ENCODE assay signal across 8 mouse cellular contexts in the genomic region with DNA sequence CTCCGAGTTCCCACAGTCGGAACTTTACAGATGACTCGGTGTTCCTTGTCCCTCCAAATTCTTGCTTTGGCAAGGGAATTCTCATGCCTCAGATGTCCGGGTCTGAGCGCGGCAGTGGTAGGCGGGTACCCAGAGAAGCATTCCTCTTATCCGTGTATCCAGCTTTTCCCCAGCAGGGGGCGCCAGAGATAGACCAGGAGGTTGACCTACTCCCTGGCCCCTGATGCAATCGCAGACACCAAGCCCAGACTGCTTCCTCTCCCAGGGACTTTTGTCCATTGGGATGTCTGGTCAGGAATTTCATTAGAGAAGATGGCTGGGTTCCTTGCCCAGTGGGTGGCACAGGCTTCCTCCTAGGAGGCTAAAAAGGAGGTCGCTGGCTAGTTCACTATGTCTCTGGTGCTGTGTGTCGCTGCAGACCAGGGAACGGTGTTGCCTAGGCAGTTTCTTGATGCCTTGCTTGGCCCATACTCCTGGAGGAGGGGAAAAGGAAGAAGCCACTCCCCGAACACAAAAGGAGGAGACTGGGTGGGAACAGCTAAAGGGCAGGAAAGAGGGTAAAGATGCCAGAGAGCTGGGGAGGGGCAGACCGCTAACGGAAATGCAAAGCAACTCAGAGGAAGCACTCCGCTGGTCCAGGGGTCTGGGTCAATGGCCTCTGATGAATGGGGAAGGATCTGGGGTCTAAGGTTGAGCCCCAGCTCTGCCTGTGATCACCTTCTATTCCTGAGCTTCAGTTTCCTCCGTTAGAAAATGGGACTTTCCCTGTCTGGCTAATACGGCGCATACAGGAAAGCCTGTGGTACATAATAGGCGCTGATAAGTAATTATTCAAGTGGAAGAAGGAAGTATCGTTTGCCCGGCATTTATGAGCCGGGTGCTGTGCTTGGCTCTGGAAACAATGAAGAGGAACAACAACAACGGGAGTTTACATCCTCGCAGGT. TPM values are rescaled to one million over a fixed set of nuclear protein-coding genes. Genes with fewer than 3 reads are reported as not detected.
DNase-seq lines count a peak whose midpoint lies in the region; ATAC-seq and TF ChIP-seq lines count a peak whose summit lies in the region.

No protein-coding gene starts in this region.

- peak overlapping the region; percentile 86 for H3K27ac ChIP-seq in ES-E14 (ENCODE audit: insufficient read depth, low read depth, low read length, poor library complexity, severe bottlenecking)
- no peak overlapping the region for H3K27ac ChIP-seq in forebrain, embryonic 16.5 days (ENCODE audit: low read length)
- H3K27ac ChIP-seq in neural tube, embryonic 15.5 days (replicated peaks) = peak overlapping the region; percentile 70

- ATAC-seq in forebrain, embryonic 16.5 days = peak; percentile 58
- ATAC-seq in neural tube, embryonic 15.5 days (ENCODE audit: low FRiP score) = peak; percentile 77

- H3K27me3 ChIP-seq in forebrain, embryonic 16.5 days (replicated peaks; ENCODE audit: control insufficient read depth, insufficient read depth, low read length) = 0 out of 2 replicates have a peak, but pooled peaks cover 4% of the 10 kb centered on the region
- H3K27me3 ChIP-seq in neural tube, embryonic 15.5 days (replicated peaks) = peaks cover 5% of the 10 kb centered on the region; the same call in 1 of the 2 replicates

- 12% methylated on average over 26 of the region's 26 CpGs for WGBS in forebrain, embryonic 16.5 days
- WGBS in neural tube, embryonic 15.5 days = 11% methylated on average over 26 of the region's 26 CpGs

- peak overlapping the region; percentile 36 to 60 for H3K4me3 ChIP-seq in ES-E14 (ENCODE audit: insufficient read depth in 1 of 2, low read depth in 1 of 2, low read length in 2 of 2, poor library complexity in 1 of 2, severe bottlenecking in 1 of 2)
- H3K4me3 ChIP-seq in forebrain, embryonic 16.5 days (replicated peaks; ENCODE audit: low read length) = no peak overlapping the region
- 0 out of 2 replicates have a peak overlapping the region, but pooled peaks have one; percentile 12 for H3K4me3 ChIP-seq in neural tube, embryonic 15.5 days (replicated peaks)

- intact Hi-C loops in heart, postnatal 36 days (cut with DNase I) = loop anchor here (1.0 to 5.0 kb wide), 4 partner anchors 15 to 90 kb away; partner anchors contain the start of genes Coq5 and Pop5

- no peaks in the 10 kb centered on the region for H3K36me3 ChIP-seq in ES-E14 (ENCODE audit: control insufficient read depth, insufficient read depth, low read length, poor library complexity, severe bottlenecking)
- no peaks in the 10 kb centered on the region for H3K36me3 ChIP-seq in forebrain, embryonic 16.5 days (ENCODE audit: control insufficient read depth, insufficient read depth)
- no peaks in the 10 kb centered on the region for H3K36me3 ChIP-seq in neural tube, embryonic 15.5 days

- H3K4me2 ChIP-seq in forebrain, embryonic 16.5 days (ENCODE audit: low read length) = 0 out of 2 replicates have a peak overlapping the region, but pooled peaks have one; percentile 8
- peak overlapping the region; percentile 45 for H3K4me2 ChIP-seq in neural tube, embryonic 15.5 days

- in situ Hi-C loops in ES-E14 (cut with MboI; ENCODE audit: low sequenced_read_pairs in 2 of 2, unreplicated experiment in 2 of 2) = no loop called here

- peak overlapping the region; percentile 79 for H3K9ac ChIP-seq in ES-E14 (ENCODE audit: insufficient read depth, low read depth, low read length, poor library complexity, severe bottlenecking)
- H3K9ac ChIP-seq in forebrain, embryonic 16.5 days (replicated peaks; ENCODE audit: low read depth, low read length) = no peak overlapping the region
- 0 out of 2 replicates have a peak overlapping the region, but pooled peaks have one; percentile 5 for H3K9ac ChIP-seq in neural tube, embryonic 15.5 days (replicated peaks)

- H3K9me3 ChIP-seq in ES-E14 (ENCODE audit: control insufficient read depth, insufficient read depth, low read depth, low read length) = no peaks in the 10 kb centered on the region
- H3K9me3 ChIP-seq in forebrain, embryonic 16.5 days (ENCODE audit: control insufficient read depth, low read length) = no peaks in the 10 kb centered on the region
- H3K9me3 ChIP-seq in neural tube, embryonic 15.5 days (replicated peaks) = no peaks in the 10 kb centered on the region

- DNase-seq in ES-E14 (ENCODE audit: low read depth, low spot score) = peak; percentile 98
- DNase-seq in cerebellum, adult 11-12 months = peak; percentile 93
- peak; percentile 96 to 98 for DNase-seq in heart, postnatal 36 days
- DNase-seq in layer of hippocampus, adult 18-20 months (ENCODE audit: low spot score in 2 of 2) = peak; percentile 79 to 96
- DNase-seq in lung, adult 18-20 months = peak; percentile 92 to 95
- DNase-seq in testis, postnatal 14 days (ENCODE audit: low spot score) = peak; percentile 89

- peaks cover 6 to 13% of the 10 kb centered on the region in 2 experiments for H3K4me1 ChIP-seq in ES-E14 (ENCODE audit: control insufficient read depth in 2 of 2, insufficient read depth in 2 of 2, low read length in 2 of 2, poor library complexity in 1 of 2)
- peaks cover 34% of the 10 kb centered on the region for H3K4me1 ChIP-seq in forebrain, embryonic 16.5 days (replicated peaks; ENCODE audit: control insufficient read depth, insufficient read depth, low read length)
- H3K4me1 ChIP-seq in neural tube, embryonic 15.5 days = peaks cover 81% of the 10 kb centered on the region

TF ChIP-seq in ES-E14, 5 proteins besides CTCF, POLR2A, EP300 and RAD21:
- 0 out of 2 replicates have a peak, but pooled peaks have one; percentile 18 for TF ChIP-seq ZC3H11A (IDR thresholded peaks at IDR 0.05; ENCODE audit: borderline replicate concordance, low read depth, low read length)
- TF ChIP-seq ZNF384 (IDR thresholded peaks at IDR 0.05; ENCODE audit: low read depth, low read length) = no peak
- TF ChIP-seq HCFC1 (IDR thresholded peaks at IDR 0.05; ENCODE audit: borderline replicate concordance, insufficient read depth, low read length) = 0 out of 2 replicates have a peak, but pooled peaks have one; percentile 15
- no peak for TF ChIP-seq MAFK (IDR thresholded peaks at IDR 0.05; ENCODE audit: insufficient read depth, low read depth, low read length)
- TF ChIP-seq CHD2 (IDR thresholded peaks at IDR 0.05; ENCODE audit: low read depth, low read length) = no peak

RNA-seq across cellular contexts. Expression of gene Cabp1, which starts 6.7 kb away (rescaled TPM):
- 14.9 and 25.2 TPM in 2 replicates for total RNA-seq in ES-E14 (2012; rRNA removed)
- 8.3 and 9.2 TPM in 2 replicates for polyA plus RNA-seq in forebrain, embryonic 16.5 days (2015; fragmentation: Nextera tagmentation; extraction: Ambion mirVana)
- total RNA-seq in heart, postnatal 36 days (2021) = 1 to 10 TPM; 1.8 to 3.2 TPM
- 100 to 1,000 TPM; 122 to 123 TPM for total RNA-seq in layer of hippocampus, adult 18-20 months (2021)
- polyA plus RNA-seq in neural tube, embryonic 15.5 days (2015; fragmentation: Nextera tagmentation; extraction: Ambion mirVana) = 17.4 and 23.1 TPM in 2 replicates

RNA-seq across cellular contexts. Expression of gene Mlec, which starts 29.5 kb away (rescaled TPM):
- total RNA-seq in ES-E14 (2012; rRNA removed) = 191 and 272 TPM in 2 replicates
- 19.3 and 21.1 TPM in 2 replicates for polyA plus RNA-seq in forebrain, embryonic 16.5 days (2015; fragmentation: Nextera tagmentation; extraction: Ambion mirVana)
- total RNA-seq in heart, postnatal 36 days (2021) = 10 to 100 TPM; 73.4 to 93.0 TPM
- total RNA-seq in layer of hippocampus, adult 18-20 months (2021) = 10 to 100 TPM; 92.5 to 95.1 TPM
- 34.3 and 40.4 TPM in 2 replicates for polyA plus RNA-seq in neural tube, embryonic 15.5 days (2015; fragmentation: Nextera tagmentation; extraction: Ambion mirVana)

RNA-seq across cellular contexts. Expression of gene Pop5, which starts 48.2 kb away (rescaled TPM):
- total RNA-seq in ES-E14 (2012; rRNA removed) = 155 and 174 TPM in 2 replicates
- 85.3 and 101 TPM in 2 replicates for polyA plus RNA-seq in forebrain, embryonic 16.5 days (2015; fragmentation: Nextera tagmentation; extraction: Ambion mirVana)
- total RNA-seq in heart, postnatal 36 days (2021) = 10 to 100 TPM; 31.5 to 35.5 TPM
- total RNA-seq in layer of hippocampus, adult 18-20 months (2021) = 100 to 1,000 TPM; 105 to 112 TPM
- polyA plus RNA-seq in neural tube, embryonic 15.5 days (2015; fragmentation: Nextera tagmentation; extraction: Ambion mirVana) = 117 and 127 TPM in 2 replicates

RNA-seq across cellular contexts. Expression of gene Unc119b, which starts 52.7 kb away (rescaled TPM):
- total RNA-seq in ES-E14 (2012; rRNA removed) = 27.1 and 27.5 TPM in 2 replicates
- 35.3 and 39.8 TPM in 2 replicates for polyA plus RNA-seq in forebrain, embryonic 16.5 days (2015; fragmentation: Nextera tagmentation; extraction: Ambion mirVana)
- total RNA-seq in heart, postnatal 36 days (2021) = 10 to 100 TPM; 17.7 to 21.3 TPM
- total RNA-seq in layer of hippocampus, adult 18-20 months (2021) = 10 to 100 TPM; 28.1 to 30.2 TPM
- polyA plus RNA-seq in neural tube, embryonic 15.5 days (2015; fragmentation: Nextera tagmentation; extraction: Ambion mirVana) = 31.1 and 31.8 TPM in 2 replicates
